10 mouse cellular contexts compared by ENCODE assay signal in genomic region chr8:116868699-116869098, GRCm38 (mm10). TPM values are rescaled to one million over a fixed set of nuclear protein-coding genes. Genes with fewer than 3 reads are reported as not detected.
DNase-seq lines count a peak whose midpoint lies in the region; ATAC-seq lines count a peak whose summit lies in the region.
"Had no signal": no experiment of that assay in that cellular context is flagged by ENCODE, and none has a peak within 500 bp of the region (broad histone marks: within the 10 kb centered on the region; RNA-seq: fewer than 3 reads in every experiment).

No protein-coding gene starts in this region.

- WGBS in midbrain, embryonic 10.5 days = 53% methylated on average over 4 of the region's 4 CpGs
- WGBS in midbrain, embryonic 15.5 days = 43% methylated on average over 4 of the region's 4 CpGs
- WGBS in limb, embryonic 13.5 days = 48% methylated on average over 4 of the region's 4 CpGs

- no peak overlapping the region for H3K4me2 ChIP-seq in midbrain, embryonic 15.5 days
- H3K4me2 ChIP-seq in limb, embryonic 13.5 days (replicated peaks) = no peak overlapping the region
- H3K4me2 ChIP-seq: embryonic facial prominence, embryonic 15.5 days; liver, embryonic 15.5 days had no signal

- peak; percentile 42 for DNase-seq in midbrain, embryonic 10.5 days (ENCODE audit: low spot score)
- peak; percentile 64 for DNase-seq in adrenal gland, adult 2 months
- DNase-seq in cerebellum, postnatal 10 days = peak; percentile 85 to 87
- DNase-seq in heart, postnatal 36 days = peak; percentile 26 to 38
- peak; percentile 41 for DNase-seq in retina, embryonic 14.5 days (ENCODE audit: low spot score)

- H3K27ac ChIP-seq in midbrain, embryonic 10.5 days (replicated peaks) = no peak overlapping the region
- no peak overlapping the region for H3K27ac ChIP-seq in midbrain, embryonic 15.5 days
- H3K27ac ChIP-seq in limb, embryonic 13.5 days = no peak overlapping the region
- H3K27ac ChIP-seq: embryonic facial prominence, embryonic 15.5 days; liver, embryonic 15.5 days had no signal

- no peaks in the 10 kb centered on the region for H3K9me3 ChIP-seq in midbrain, embryonic 10.5 days (replicated peaks)
- no peaks in the 10 kb centered on the region for H3K9me3 ChIP-seq in midbrain, embryonic 15.5 days
- no peaks in the 10 kb centered on the region for H3K9me3 ChIP-seq in limb, embryonic 13.5 days
- H3K9me3 ChIP-seq: embryonic facial prominence, embryonic 15.5 days; liver, embryonic 15.5 days had no signal

- peaks cover 19% of the 10 kb centered on the region for H3K27me3 ChIP-seq in midbrain, embryonic 10.5 days (ENCODE audit: low read depth, poor library complexity, severe bottlenecking)
- H3K27me3 ChIP-seq in midbrain, embryonic 15.5 days (replicated peaks) = peaks cover 5% of the 10 kb centered on the region
- H3K27me3 ChIP-seq in limb, embryonic 13.5 days = peaks cover 13% of the 10 kb centered on the region

- H3K36me3 ChIP-seq in midbrain, embryonic 10.5 days = no peaks in the 10 kb centered on the region
- H3K36me3 ChIP-seq in midbrain, embryonic 15.5 days (replicated peaks) = no peaks in the 10 kb centered on the region
- no peaks in the 10 kb centered on the region for H3K36me3 ChIP-seq in limb, embryonic 13.5 days
- H3K36me3 ChIP-seq: embryonic facial prominence, embryonic 15.5 days; liver, embryonic 15.5 days had no signal

- ATAC-seq in midbrain, embryonic 15.5 days (replicated peaks) = no peak
- peak; percentile 80; the same call in 1 of the 2 replicates for ATAC-seq in limb, embryonic 13.5 days (ENCODE audit: low FRiP score, low read depth)
- no peak for ATAC-seq in monocyte, adult 5-6 weeks (replicated peaks; ENCODE audit: insufficient number of reproducible peaks, low FRiP score, low TSS enrichment, poor library complexity, severe bottlenecking)

- H3K4me3 ChIP-seq in midbrain, embryonic 10.5 days = no peak overlapping the region
- H3K4me3 ChIP-seq in midbrain, embryonic 15.5 days = no peak overlapping the region
- no peak overlapping the region for H3K4me3 ChIP-seq in limb, embryonic 13.5 days
- H3K4me3 ChIP-seq: embryonic facial prominence, embryonic 15.5 days; liver, embryonic 15.5 days had no signal

- peaks cover under 1% of the 10 kb centered on the region; the same call in 1 of the 2 replicates for H3K4me1 ChIP-seq in midbrain, embryonic 10.5 days
- no peaks in the 10 kb centered on the region for H3K4me1 ChIP-seq in midbrain, embryonic 15.5 days
- peaks cover 3% of the 10 kb centered on the region; the same call in 1 of the 2 replicates for H3K4me1 ChIP-seq in limb, embryonic 13.5 days
- H3K4me1 ChIP-seq: embryonic facial prominence, embryonic 15.5 days; liver, embryonic 15.5 days had no signal

- intact Hi-C loops in heart, postnatal 36 days (cut with DNase I) = loop anchor here (5.0 kb wide), 1 partner anchor 196 kb away; no protein-coding TSS in a partner anchor

- no peak overlapping the region for H3K9ac ChIP-seq in midbrain, embryonic 15.5 days
- no peak overlapping the region for H3K9ac ChIP-seq in limb, embryonic 13.5 days
- H3K9ac ChIP-seq: embryonic facial prominence, embryonic 15.5 days; liver, embryonic 15.5 days had no signal

RNA-seq across cellular contexts. Expression of gene Cmc2, which starts 52.6 kb away (rescaled TPM):
- polyA plus RNA-seq in midbrain, embryonic 10.5 days (2016; fragmentation: Nextera tagmentation; extraction: Ambion mirVana) = 74.6 and 81.5 TPM in 2 replicates
- 26.5 and 28.7 TPM in 2 replicates for polyA plus RNA-seq in midbrain, embryonic 15.5 days (2015; fragmentation: Nextera tagmentation; extraction: Ambion mirVana)
- total RNA-seq in adrenal gland, adult 2 months (2021) = 10 to 100 TPM; 55.5 to 72.8 TPM
- 6.9 and 7.6 TPM in 2 replicates for polyA plus RNA-seq in adrenal gland, adult 2 months (2012; rRNA removed)
- 10 to 100 TPM; 63.5 to 72.1 TPM for total RNA-seq in heart, postnatal 36 days (2021)
- 74.5 and 75.4 TPM in 2 replicates for polyA plus RNA-seq in limb, embryonic 13.5 days (2015; fragmentation: Nextera tagmentation; extraction: Ambion mirVana)
- 4.8 to 15.3 TPM (median 11.9 TPM) in 3 replicates for total RNA-seq in monocyte, adult 5-6 weeks (2017)

RNA-seq across cellular contexts. Expression of gene Cenpn, which starts 52.8 kb away (rescaled TPM):
- polyA plus RNA-seq in midbrain, embryonic 10.5 days (2016; fragmentation: Nextera tagmentation; extraction: Ambion mirVana) = 61.5 and 71.6 TPM in 2 replicates
- 8.1 and 8.8 TPM in 2 replicates for polyA plus RNA-seq in midbrain, embryonic 15.5 days (2015; fragmentation: Nextera tagmentation; extraction: Ambion mirVana)
- total RNA-seq in adrenal gland, adult 2 months (2021) = 1 to 10 TPM; 3.3 to 3.9 TPM
- 1.7 and 2.6 TPM in 2 replicates for polyA plus RNA-seq in adrenal gland, adult 2 months (2012; rRNA removed)
- under 1 TPM; 0.95 to 1.00 TPM for total RNA-seq in heart, postnatal 36 days (2021)
- 40.2 and 41.5 TPM in 2 replicates for polyA plus RNA-seq in limb, embryonic 13.5 days (2015; fragmentation: Nextera tagmentation; extraction: Ambion mirVana)
- 0.58 to 1.9 TPM (median 1.1 TPM) in 3 replicates for total RNA-seq in monocyte, adult 5-6 weeks (2017)

Comparison
In these comparisons a context has a peak if more than half of its experiments do, and no peak if none do; other contexts are left out.
1. DNase-seq: peak in every context shown above with its lines; median percentile 86 in cerebellum, postnatal 10 days; 64 in adrenal gland, adult 2 months; 42 in midbrain, embryonic 10.5 days; 41 in retina, embryonic 14.5 days; 32 in heart, postnatal 36 days.